Mouse (Mus musculus) liver, postnatal 0 days (tissue): ENCODE measurements around the gene Ptprk. TPM values are rescaled to one million over a fixed set of nuclear protein-coding genes. Genes with fewer than 3 reads are reported as not detected.

Experiments used
- ATAC-seq: fragments of 200-750 bp; cut with Nextera tagmentation; 2 replicates; pipeline ENCODE4 v1.8.0; 2017; ENCODE audit warnings: mild to moderate bottlenecking, moderate library complexity
- DNase-seq: peaks from one replicate; pipeline ENCODE4 v3.0.0-alpha.2; 2016
- H3K27ac ChIP-seq: fragments of 300-500 bp; sonication (generic); 2 replicates; pipeline ENCODE4 v1.5.1; 2014; ENCODE audit warnings: antibody characterized with exemption, moderate library complexity, mild to moderate bottlenecking, low read depth
- H3K27me3 ChIP-seq: fragments of 300-500 bp; sonication (generic); 2 replicates; pipeline ENCODE4 v1.6.1; 2014; ENCODE audit warnings: low read length, control low read depth, mixed read lengths; ENCODE audit not compliant: insufficient read depth
- H3K36me3 ChIP-seq: fragments of 300-500 bp; sonication (generic); replicated peaks from 2 replicates; pipeline ENCODE4 v1.6.1; 2014; ENCODE audit warnings: mild to moderate bottlenecking, control low read depth, low read length, moderate library complexity, mixed read lengths; ENCODE audit not compliant: insufficient read depth
- H3K4me1 ChIP-seq: fragments of 300-500 bp; sonication (generic); 2 replicates; pipeline ENCODE4 v1.6.1; 2014; ENCODE audit warnings: antibody characterized with exemption, mild to moderate bottlenecking, control low read depth; ENCODE audit not compliant: insufficient read depth
- H3K4me2 ChIP-seq: fragments of 300-500 bp; sonication (generic); 2 replicates; pipeline ENCODE4 v1.6.1; 2014; ENCODE audit warnings: low read depth, mild to moderate bottlenecking, low read length, moderate library complexity, mixed read lengths
- H3K4me3 ChIP-seq: fragments of 300-500 bp; sonication (generic); 2 replicates; pipeline ENCODE4 v1.5.1; 2014; ENCODE audit warnings: low read depth, low read length
- H3K9ac ChIP-seq: fragments of 300-500 bp; sonication (generic); replicated peaks from 2 replicates; pipeline ENCODE4 v1.6.1; 2014; ENCODE audit warnings: mild to moderate bottlenecking, moderate library complexity
- H3K9me3 ChIP-seq: fragments of 300-500 bp; sonication (generic); 2 replicates; pipeline ENCODE4 v1.6.1; 2016; ENCODE audit warnings: mild to moderate bottlenecking, control low read depth, low read length, mixed read lengths
- CTCF ChIP-seq: sonication (generic); IDR thresholded peaks from 2 replicates; pipeline ENCODE4 v1.5.1; 2016; ENCODE audit warnings: antibody characterized with exemption, low read depth
- EP300 ChIP-seq: IDR thresholded peaks from 2 replicates; pipeline ENCODE4 v1.6.1; 2016; ENCODE audit warnings: antibody characterized with exemption, low read depth, mild to moderate bottlenecking
- WGBS: fragments of 180-500 bp; shearing (Covaris S2); extraction: QIAGEN DNeasy Blood & Tissue Kit; methylation state at CpG from one replicate; pipeline ENCODE4 v1.1.7; 2014; ENCODE audit not compliant: insufficient replicate concordance; 5-methylcytosine and 5-hydroxymethylcytosine counted together
- polyA plus RNA-seq: library from polyadenylated mRNA; unstranded; fragments of >200 nt; fragmentation: Nextera tagmentation; extraction: Ambion mirVana; gene quantifications from 2 replicates; pipeline ENCODE4 v1.2.1, GENCODE M21; 2015

The Ptprk gene
- polyA plus RNA-seq, 1 experiment from 2014 or later: 11.1 TPM

GRCm38 (mm10) chr10:28550549-28550948 lies 475.9 kb downstream of the Ptprk start:
- 62% methylated on average over 4 of the region's 4 CpGs for WGBS
- H3K9ac ChIP-seq: no peak overlapping the region
- H3K36me3 ChIP-seq: no peaks in the 10 kb centered on the region
- H3K9me3 ChIP-seq: no peaks in the 10 kb centered on the region
- H3K27me3 ChIP-seq: no peaks in the 10 kb centered on the region
- no peaks in the 10 kb centered on the region for H3K4me1 ChIP-seq
- DNase-seq (no peak), ATAC-seq (no peak)
- no peak overlapping the region for H3K4me2 ChIP-seq
- TF ChIP-seq EP300 (no peak), CTCF (no peak)
- H3K4me3 ChIP-seq: no peak overlapping the region
- H3K27ac ChIP-seq: no peak overlapping the region

- H3K4me3 ChIP-seq: no peak overlapping the region
- H3K9ac ChIP-seq: no peak overlapping the region
- no peaks in the 10 kb centered on the region for H3K4me1 ChIP-seq
- TF ChIP-seq EP300: no peak
- TF ChIP-seq CTCF: no peak
- H3K27me3 ChIP-seq: no peaks in the 10 kb centered on the region
- ATAC-seq (no peak), DNase-seq (no peak)
- H3K36me3 ChIP-seq: no peaks in the 10 kb centered on the region
- H3K27ac ChIP-seq: no peak overlapping the region
- H3K4me2 ChIP-seq: no peak overlapping the region
- WGBS: 84% methylated on average over 2 of the region's 2 CpGs
- H3K9me3 ChIP-seq: no peaks in the 10 kb centered on the region
These were observed 477.4 kb downstream of the Ptprk start for GRCm38 (mm10) chr10:28552068-28552467.

- H3K9ac ChIP-seq: no peak overlapping the region
- ATAC-seq: no peak
- WGBS: 85% methylated on average over 3 of the region's 3 CpGs
- H3K27me3 ChIP-seq: no peaks in the 10 kb centered on the region
- no peak overlapping the region for H3K27ac ChIP-seq
- no peak for TF ChIP-seq CTCF
- no peak for TF ChIP-seq EP300
- no peak overlapping the region for H3K4me2 ChIP-seq
- H3K36me3 ChIP-seq: no peaks in the 10 kb centered on the region
- no peak overlapping the region for H3K4me3 ChIP-seq
- no peaks in the 10 kb centered on the region for H3K9me3 ChIP-seq
- no peak for DNase-seq
- no peaks in the 10 kb centered on the region for H3K4me1 ChIP-seq
These were observed 489.6 kb downstream of the Ptprk start for GRCm38 (mm10) chr10:28564110-28564674.

- ATAC-seq (peak; percentile 91), DNase-seq (no peak)
- Histone ChIP-seq H3K4me2 (no peak overlapping the region), H3K27me3 (no peaks in the 10 kb centered on the region), H3K4me3 (no peak overlapping the region), H3K9me3 (no peaks in the 10 kb centered on the region), H3K36me3 (0 out of 2 replicates have a peak, but pooled peaks cover 2% of the 10 kb centered on the region), H3K9ac (no peak overlapping the region), H3K4me1 (no peaks in the 10 kb centered on the region), H3K27ac (no peak overlapping the region)
- 35% methylated on average over 4 of the region's 4 CpGs for WGBS
- TF ChIP-seq CTCF: no peak
- TF ChIP-seq EP300: peak; percentile 80
These were observed 491.8 kb downstream of the Ptprk start for GRCm38 (mm10) chr10:28566378-28566777.

- no peak overlapping the region for H3K27ac ChIP-seq
- WGBS: 77% methylated on average over 2 of the region's 2 CpGs
- no peak for ATAC-seq
These were observed 492.2 kb downstream of the Ptprk start for GRCm38 (mm10) chr10:28566828-28567227.

GRCm38 (mm10) chr10:28567441-28567840 lies 492.8 kb downstream of the Ptprk start:
- ATAC-seq: no peak
- no peak overlapping the region for H3K27ac ChIP-seq

More at GRCm38 (mm10) chr10:28566828-28567227, 492.2 kb downstream of the Ptprk start:
- no peaks in the 10 kb centered on the region for H3K4me1 ChIP-seq
- TF ChIP-seq EP300 (no peak), CTCF (no peak)
- no peak overlapping the region for H3K4me2 ChIP-seq
- H3K27me3 ChIP-seq: no peaks in the 10 kb centered on the region
- H3K9me3 ChIP-seq: no peaks in the 10 kb centered on the region
- no peak for DNase-seq
- no peak overlapping the region for H3K4me3 ChIP-seq
- no peak overlapping the region for H3K9ac ChIP-seq
- 0 out of 2 replicates have a peak, but pooled peaks cover 2% of the 10 kb centered on the region for H3K36me3 ChIP-seq

GRCm38 (mm10) chr10:28568047-28568446 lies 493.4 kb downstream of the Ptprk start:
- TF ChIP-seq EP300 (0 out of 2 replicates have a peak, but pooled peaks have one; percentile 4), CTCF (no peak)
- Histone ChIP-seq H3K4me3 (no peak overlapping the region), H3K4me1 (no peaks in the 10 kb centered on the region), H3K9me3 (no peaks in the 10 kb centered on the region), H3K9ac (no peak overlapping the region), H3K4me2 (no peak overlapping the region), H3K27ac (no peak overlapping the region), H3K27me3 (no peaks in the 10 kb centered on the region), H3K36me3 (0 out of 2 replicates have a peak, but pooled peaks cover 2% of the 10 kb centered on the region)
- 61% methylated on average over 5 of the region's 5 CpGs for WGBS
- DNase-seq: no peak
- ATAC-seq: no peak

More at GRCm38 (mm10) chr10:28567441-28567840, 492.8 kb downstream of the Ptprk start:
- H3K27me3 ChIP-seq: no peaks in the 10 kb centered on the region
- H3K4me2 ChIP-seq: no peak overlapping the region
- no peak overlapping the region for H3K4me3 ChIP-seq
- no peak overlapping the region for H3K9ac ChIP-seq
- no peak for DNase-seq
- no peaks in the 10 kb centered on the region for H3K9me3 ChIP-seq
- H3K4me1 ChIP-seq: no peaks in the 10 kb centered on the region
- WGBS: 63% methylated on average over 3 of the region's 3 CpGs
- H3K36me3 ChIP-seq: 0 out of 2 replicates have a peak, but pooled peaks cover 2% of the 10 kb centered on the region
- no peak for TF ChIP-seq EP300
- TF ChIP-seq CTCF: no peak
